Mouse (Mus musculus) testis, adult 2 months (tissue): ENCODE results near the gene Ctf1. TPM values are rescaled to one million over a fixed set of nuclear protein-coding genes. Genes with fewer than 3 reads are reported as not detected.
A peak's percentile ranks its signal among the peaks of the same experiment; 100 is the strongest.

ENCODE experiments used
- H3K27ac ChIP-seq: fragments of 200-500 bp; 2 replicates; pipeline ENCODE4 v1.5.1; 2012; ENCODE audit warnings: low read depth, low read length; ENCODE audit not compliant: control insufficient read depth, insufficient read depth
- H3K27me3 ChIP-seq: fragments of 200-500 bp; 2 replicates; pipeline ENCODE4 v1.6.1; 2012; ENCODE audit warnings: mild to moderate bottlenecking, low read length, moderate library complexity; ENCODE audit not compliant: control insufficient read depth, insufficient read depth
- H3K36me3 ChIP-seq: fragments of 200-500 bp; 2 replicates; pipeline ENCODE4 v1.6.1; 2012; ENCODE audit warnings: mild to moderate bottlenecking, low read length; ENCODE audit not compliant: control insufficient read depth, insufficient read depth
- H3K4me1 ChIP-seq: fragments of 200-500 bp; 2 replicates; pipeline ENCODE4 v1.6.1; 2012; ENCODE audit warnings: low read length; ENCODE audit not compliant: control insufficient read depth, insufficient read depth
- H3K4me3 ChIP-seq: fragments of 200-500 bp; 2 replicates; pipeline ENCODE4 v1.5.1; 2012; ENCODE audit warnings: low read depth, mild to moderate bottlenecking, low read length, moderate library complexity, mixed read lengths; ENCODE audit not compliant: control insufficient read depth
- CTCF ChIP-seq: fragments of 200-500 bp; IDR thresholded peaks from 2 replicates; pipeline ENCODE4 v1.5.1; 2012; ENCODE audit warnings: low read depth, mild to moderate bottlenecking, inconsistent platforms, low read length, moderate library complexity; ENCODE audit not compliant: control insufficient read depth, insufficient read depth, insufficient replicate concordance
- POLR2A ChIP-seq: fragments of 200-500 bp; IDR thresholded peaks from 2 replicates; pipeline ENCODE4 v1.6.1; 2012; ENCODE audit warnings: low read depth, mild to moderate bottlenecking, inconsistent platforms, low read length, moderate library complexity; ENCODE audit not compliant: control insufficient read depth
- polyA plus RNA-seq: library from polyadenylated mRNA; depleted of rRNA; stranded (reverse); fragments of >200 nt; gene quantifications from 2 replicates; pipeline ENCODE4 v1.2.3, GENCODE M21; 2012; rRNA removed

Gene Ctf1
- polyA plus RNA-seq = 4.7 and 5.1 TPM in 2 replicates

DNA sequence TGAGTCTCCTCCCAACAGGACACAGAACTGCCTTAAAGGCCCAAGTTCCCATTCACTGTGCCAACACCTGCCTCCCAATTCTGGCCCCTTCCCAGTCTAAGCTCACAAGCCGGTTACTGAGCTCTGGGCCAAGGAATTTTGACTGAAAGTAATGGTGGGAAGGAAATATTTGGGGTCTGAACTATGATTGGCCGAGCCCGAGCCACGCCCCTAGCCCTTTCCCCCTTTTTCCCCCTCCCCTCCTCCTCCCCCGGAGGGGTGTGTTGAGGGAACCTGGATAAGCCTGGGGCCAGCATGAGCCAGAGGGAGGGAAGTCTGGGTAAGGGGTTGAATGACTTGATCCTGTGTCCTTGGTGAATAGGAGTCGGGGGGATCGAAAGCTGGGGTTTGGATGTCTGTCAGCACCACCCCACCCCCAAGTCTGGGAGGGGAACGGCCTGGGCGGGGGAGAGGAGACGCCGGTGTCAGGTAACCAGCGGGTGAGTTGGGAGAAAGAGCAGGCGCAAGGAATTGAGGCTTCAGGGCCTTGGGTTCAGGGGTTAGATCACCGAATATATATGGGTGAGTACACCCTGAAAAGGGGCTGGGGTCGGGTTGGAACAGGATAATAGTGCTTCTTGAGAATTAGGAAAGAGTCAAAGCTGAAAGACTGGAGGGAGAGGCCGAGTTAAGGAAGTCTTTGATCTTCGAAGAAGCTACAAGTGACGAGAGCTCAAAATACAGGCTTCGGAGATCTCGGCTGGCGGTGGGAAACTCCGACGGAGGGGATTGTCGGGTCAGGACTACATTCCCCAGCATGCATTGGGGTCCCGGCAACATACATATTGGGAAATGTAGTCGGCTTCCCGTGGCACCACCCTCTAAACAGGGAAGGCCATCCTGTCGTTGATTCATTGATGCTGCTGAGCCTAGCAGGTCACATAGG, at the start of gene Ctf1:
TSS of gene Ctf1 (plus strand) at position 276 of the 925 bp plus-strand sequence.
- no peak for TF ChIP-seq POLR2A
- TF ChIP-seq CTCF = no peak
- peaks cover 18% of the 10 kb centered on the region for H3K4me1 ChIP-seq
- H3K27ac ChIP-seq = peak within 1 kb of the TSS; percentile 76
- H3K27me3 ChIP-seq = no peaks in the 10 kb centered on the region
- no peaks in the 10 kb centered on the region for H3K36me3 ChIP-seq
- peak within 1 kb of the TSS; percentile 66 for H3K4me3 ChIP-seq

- no peak for TF ChIP-seq CTCF
- TF ChIP-seq POLR2A = no peak
- Histone ChIP-seq H3K4me1 (no peaks in the 10 kb centered on the region; the same call in 1 of the 2 replicates), H3K27me3 (no peaks in the 10 kb centered on the region), H3K4me3 (no peak overlapping the region), H3K36me3 (no peaks in the 10 kb centered on the region), H3K27ac (no peak overlapping the region)
Measured at GRCm38 (mm10) chr7:127662926-127663325, 49.6 kb upstream of the Ctf1 start.

- no peak overlapping the region for H3K4me3 ChIP-seq
Measured at GRCm38 (mm10) chr7:127666066-127666654, 46.4 kb upstream of the Ctf1 start.

DNA sequence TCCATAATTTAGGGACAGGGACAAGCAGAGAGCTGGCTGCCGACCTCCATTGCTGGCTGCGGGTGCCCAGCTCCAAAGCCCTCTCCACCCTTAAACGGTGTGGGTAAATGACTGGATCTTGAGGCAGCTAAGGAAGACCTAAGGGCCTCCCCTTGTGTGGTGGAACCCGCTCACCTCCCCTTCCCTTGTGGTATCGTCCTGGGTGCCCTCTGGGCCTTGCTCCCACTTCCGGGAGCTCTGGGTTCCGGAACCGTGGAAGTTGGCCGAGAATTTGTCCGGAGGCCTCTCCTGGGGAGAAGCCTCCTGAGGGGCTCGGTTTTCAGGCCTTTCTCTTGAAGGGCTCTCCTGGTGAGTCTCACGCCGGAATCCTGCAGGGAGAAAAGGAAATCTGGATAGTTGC, 45.9 kb upstream of the Ctf1 start:
- Histone ChIP-seq H3K4me1 (no peaks in the 10 kb centered on the region; the same call in 1 of the 2 replicates), H3K27me3 (no peaks in the 10 kb centered on the region), H3K4me3 (no peak overlapping the region), H3K27ac (no peak overlapping the region), H3K36me3 (no peaks in the 10 kb centered on the region)
- TF ChIP-seq CTCF (no peak), POLR2A (no peak)

More at GRCm38 (mm10) chr7:127666066-127666654, 46.4 kb upstream of the Ctf1 start:
- no peaks in the 10 kb centered on the region for H3K27me3 ChIP-seq
- no peaks in the 10 kb centered on the region for H3K36me3 ChIP-seq
- TF ChIP-seq POLR2A = no peak
- no peak for TF ChIP-seq CTCF
- no peaks in the 10 kb centered on the region; the same call in 1 of the 2 replicates for H3K4me1 ChIP-seq
- no peak overlapping the region for H3K27ac ChIP-seq

- Histone ChIP-seq H3K27me3 (no peaks in the 10 kb centered on the region), H3K36me3 (no peaks in the 10 kb centered on the region), H3K4me1 (no peaks in the 10 kb centered on the region), H3K27ac (no peak overlapping the region), H3K4me3 (no peak overlapping the region)
- no peak for TF ChIP-seq POLR2A
- TF ChIP-seq CTCF = no peak
Measured at GRCm38 (mm10) chr7:127667171-127667570, 45.4 kb upstream of the Ctf1 start.

- H3K27me3 ChIP-seq = no peaks in the 10 kb centered on the region
- H3K4me3 ChIP-seq = no peak overlapping the region
- no peak overlapping the region for H3K27ac ChIP-seq
- H3K4me1 ChIP-seq = no peaks in the 10 kb centered on the region
- H3K36me3 ChIP-seq = no peaks in the 10 kb centered on the region
- TF ChIP-seq CTCF (no peak), POLR2A (no peak)
Measured at GRCm38 (mm10) chr7:127671880-127672774, 40.4 kb upstream of the Ctf1 start.
